Mouse (Mus musculus) intestine, embryonic 15.5 days (tissue): ENCODE data around the gene Celsr3. TPM values are rescaled to one million over a fixed set of nuclear protein-coding genes. Genes with fewer than 3 reads are reported as not detected.

Experiments used
- ATAC-seq: fragments of 200-750 bp; cut with Nextera tagmentation; 2 replicates; pipeline ENCODE4 v1.8.0; 2017; ENCODE audit warnings: moderate TSS enrichment, moderate library complexity
- H3K27ac ChIP-seq: fragments of 300-500 bp; sonication (generic); 2 replicates; pipeline ENCODE4 v1.5.1; 2015; ENCODE audit warnings: mild to moderate bottlenecking, inconsistent platforms
- H3K27me3 ChIP-seq: fragments of 300-500 bp; sonication (generic); replicated peaks from 2 replicates; pipeline ENCODE4 v1.6.1; 2015; ENCODE audit warnings: inconsistent platforms
- H3K36me3 ChIP-seq: fragments of 300-500 bp; sonication (generic); 2 replicates; pipeline ENCODE4 v1.6.1; 2015; ENCODE audit warnings: inconsistent platforms
- H3K4me1 ChIP-seq: fragments of 300-500 bp; sonication (generic); replicated peaks from 2 replicates; pipeline ENCODE4 v1.6.1; 2015; ENCODE audit warnings: inconsistent platforms
- H3K4me2 ChIP-seq: fragments of 300-500 bp; sonication (generic); replicated peaks from 2 replicates; pipeline ENCODE4 v1.6.1; 2015; ENCODE audit warnings: mild to moderate bottlenecking, inconsistent platforms
- H3K4me3 ChIP-seq: fragments of 300-500 bp; sonication (generic); replicated peaks from 2 replicates; pipeline ENCODE4 v1.5.1; 2015; ENCODE audit warnings: inconsistent platforms
- H3K9ac ChIP-seq: fragments of 300-500 bp; sonication (generic); 2 replicates; pipeline ENCODE4 v1.6.1; 2015; ENCODE audit warnings: inconsistent platforms
- H3K9me3 ChIP-seq: fragments of 300-500 bp; sonication (generic); 2 replicates; pipeline ENCODE4 v1.6.1; 2016; ENCODE audit warnings: inconsistent platforms
- WGBS: fragments of 180-500 bp; shearing (Covaris S2); methylation state at CpG from one replicate; pipeline ENCODE4 v1.1.7; 2015; 5-methylcytosine and 5-hydroxymethylcytosine counted together
- polyA plus RNA-seq: library from polyadenylated mRNA; unstranded; fragments of >200 nt; fragmentation: Nextera tagmentation; extraction: Ambion mirVana; gene quantifications from 2 replicates; pipeline ENCODE4 v1.2.1, GENCODE M21; 2015

Celsr3 gene
- polyA plus RNA-seq = 0.64 and 1.3 TPM in 2 replicates

- 0 out of 2 replicates have a peak within 1 kb of the TSS, but pooled peaks have one; percentile 13 for H3K9ac ChIP-seq
- peak; percentile 52 for ATAC-seq
- H3K4me2 ChIP-seq = peak within 1 kb of the TSS; percentile 92
- no peaks in the 10 kb centered on the region for H3K9me3 ChIP-seq
- peaks cover 75% of the 10 kb centered on the region for H3K27me3 ChIP-seq
- 3% methylated on average over 61 of the region's 70 CpGs for WGBS
- H3K27ac ChIP-seq = no peak within 1 kb of the TSS
- H3K4me1 ChIP-seq = peaks cover 15% of the 10 kb centered on the region
- H3K36me3 ChIP-seq = no peaks in the 10 kb centered on the region
- H3K4me3 ChIP-seq = peak within 1 kb of the TSS; percentile 42
Observed at GRCm38 (mm10) chr9:108825820-108826699, at the start of gene Celsr3. TSS of gene Celsr3 (plus strand) at chr9:108826320.

GRCm38 (mm10) chr9:108776614-108777013 lies 49.5 kb upstream of the Celsr3 start:
- Histone ChIP-seq H3K27me3 (no peaks in the 10 kb centered on the region), H3K4me3 (no peak overlapping the region), H3K4me1 (0 out of 2 replicates have a peak, but pooled peaks cover 3% of the 10 kb centered on the region), H3K36me3 (no peaks in the 10 kb centered on the region), H3K9ac (no peak overlapping the region), H3K4me2 (no peak overlapping the region), H3K9me3 (no peaks in the 10 kb centered on the region), H3K27ac (no peak overlapping the region)
- 72% methylated on average over 4 of the region's 4 CpGs for WGBS
- ATAC-seq = no peak

- ATAC-seq = no peak
- 81% methylated on average over 4 of the region's 4 CpGs for WGBS
- H3K36me3 ChIP-seq = no peaks in the 10 kb centered on the region
Observed at GRCm38 (mm10) chr9:108777276-108777675, 48.8 kb upstream of the Celsr3 start.

GRCm38 (mm10) chr9:108780959-108781358 lies 45.2 kb upstream of the Celsr3 start:
- no peak for ATAC-seq
- H3K4me3 ChIP-seq = no peak overlapping the region
- H3K36me3 ChIP-seq = no peaks in the 10 kb centered on the region
- H3K4me1 ChIP-seq = peaks cover 11% of the 10 kb centered on the region
- no peak overlapping the region for H3K27ac ChIP-seq
- 52% methylated on average over 5 of the region's 5 CpGs for WGBS
- no peaks in the 10 kb centered on the region for H3K9me3 ChIP-seq
- no peaks in the 10 kb centered on the region for H3K27me3 ChIP-seq
- no peak overlapping the region for H3K4me2 ChIP-seq
- H3K9ac ChIP-seq = no peak overlapping the region

More at GRCm38 (mm10) chr9:108777276-108777675, 48.8 kb upstream of the Celsr3 start:
- 0 out of 2 replicates have a peak, but pooled peaks cover 3% of the 10 kb centered on the region for H3K4me1 ChIP-seq
- no peak overlapping the region for H3K4me2 ChIP-seq
- H3K4me3 ChIP-seq = no peak overlapping the region
- no peak overlapping the region for H3K27ac ChIP-seq
- H3K9ac ChIP-seq = no peak overlapping the region
- no peaks in the 10 kb centered on the region for H3K9me3 ChIP-seq
- no peaks in the 10 kb centered on the region for H3K27me3 ChIP-seq

GRCm38 (mm10) chr9:108781891-108782290 lies 44.2 kb upstream of the Celsr3 start:
- 0 out of 2 replicates have a peak overlapping the region, but pooled peaks have one; percentile 24 for H3K27ac ChIP-seq
- H3K4me1 ChIP-seq = peaks cover 18% of the 10 kb centered on the region

GRCm38 (mm10) chr9:108782836-108783547 lies 43.1 kb upstream of the Celsr3 start:
- 26% methylated on average over 9 of the region's 9 CpGs for WGBS
- Histone ChIP-seq H3K36me3 (no peaks in the 10 kb centered on the region), H3K9ac (peak overlapping the region; percentile 89; the same call in 1 of the 2 replicates), H3K27me3 (no peaks in the 10 kb centered on the region), H3K4me3 (peak overlapping the region; percentile 84), H3K4me2 (peak overlapping the region; percentile 66), H3K27ac (no peak overlapping the region), H3K9me3 (no peaks in the 10 kb centered on the region), H3K4me1 (peaks cover 23% of the 10 kb centered on the region)
- ATAC-seq = no peak

More at GRCm38 (mm10) chr9:108781891-108782290, 44.2 kb upstream of the Celsr3 start:
- Histone ChIP-seq H3K4me2 (no peak overlapping the region), H3K4me3 (no peak overlapping the region), H3K9me3 (no peaks in the 10 kb centered on the region), H3K9ac (no peak overlapping the region), H3K27me3 (no peaks in the 10 kb centered on the region), H3K36me3 (no peaks in the 10 kb centered on the region)
- ATAC-seq = peak; percentile 46
- 62% methylated on average over 4 of the region's 4 CpGs for WGBS

GRCm38 (mm10) chr9:108783548-108784463 lies 42.3 kb upstream of the Celsr3 start, which contains the start of gene Ip6k2:
TSS of gene Ip6k2 (plus strand) at chr9:108783796.
- Histone ChIP-seq H3K36me3 (0 out of 2 replicates have a peak, but pooled peaks cover 1% of the 10 kb centered on the region), H3K9ac (peak within 1 kb of the TSS; percentile 89), H3K4me1 (peaks cover 31% of the 10 kb centered on the region), H3K4me3 (peak within 1 kb of the TSS; percentile 84), H3K4me2 (peak within 1 kb of the TSS; percentile 66), H3K27ac (peak within 1 kb of the TSS; percentile 83), H3K27me3 (no peaks in the 10 kb centered on the region), H3K9me3 (no peaks in the 10 kb centered on the region)
- WGBS = under 1% methylated on average over 56 of the region's 56 CpGs
- ATAC-seq = peak; percentile 98

- ATAC-seq = no peak
- 0 out of 2 replicates have a peak overlapping the region, but pooled peaks have one; percentile 84 for H3K4me3 ChIP-seq
- no peaks in the 10 kb centered on the region for H3K9me3 ChIP-seq
Observed at GRCm38 (mm10) chr9:108785416-108785815, 40.7 kb upstream of the Celsr3 start.

GRCm38 (mm10) chr9:108786494-108786893 lies 39.6 kb upstream of the Celsr3 start:
- ATAC-seq = no peak
- Histone ChIP-seq H3K27ac (no peak overlapping the region), H3K36me3 (0 out of 2 replicates have a peak, but pooled peaks cover 2% of the 10 kb centered on the region), H3K4me2 (0 out of 2 replicates have a peak overlapping the region, but pooled peaks have one; percentile 66), H3K9me3 (no peaks in the 10 kb centered on the region), H3K4me3 (no peak overlapping the region), H3K4me1 (peaks cover 28% of the 10 kb centered on the region), H3K9ac (no peak overlapping the region), H3K27me3 (no peaks in the 10 kb centered on the region)
- 81% methylated on average over 1 of the region's 1 CpGs for WGBS

More at GRCm38 (mm10) chr9:108785416-108785815, 40.7 kb upstream of the Celsr3 start:
- Histone ChIP-seq H3K4me1 (peaks cover 31% of the 10 kb centered on the region), H3K27me3 (no peaks in the 10 kb centered on the region), H3K27ac (no peak overlapping the region), H3K36me3 (0 out of 2 replicates have a peak, but pooled peaks cover 2% of the 10 kb centered on the region), H3K4me2 (peak overlapping the region; percentile 66), H3K9ac (no peak overlapping the region)

- peaks cover 28% of the 10 kb centered on the region for H3K4me1 ChIP-seq
- no peak overlapping the region for H3K4me3 ChIP-seq
- no peak for ATAC-seq
- H3K9ac ChIP-seq = no peak overlapping the region
- H3K27me3 ChIP-seq = no peaks in the 10 kb centered on the region
- H3K9me3 ChIP-seq = no peaks in the 10 kb centered on the region
- WGBS = 93% methylated on average over 2 of the region's 2 CpGs
- H3K27ac ChIP-seq = no peak overlapping the region
- no peak overlapping the region for H3K4me2 ChIP-seq
- H3K36me3 ChIP-seq = 0 out of 2 replicates have a peak, but pooled peaks cover 2% of the 10 kb centered on the region
Observed at GRCm38 (mm10) chr9:108787080-108787479, 39.0 kb upstream of the Celsr3 start.

GRCm38 (mm10) chr9:108788713-108789112 lies 37.4 kb upstream of the Celsr3 start:
- H3K4me1 ChIP-seq = peaks cover 25% of the 10 kb centered on the region
- no peak overlapping the region for H3K27ac ChIP-seq
- H3K9me3 ChIP-seq = no peaks in the 10 kb centered on the region
- ATAC-seq = no peak
- 67% methylated on average over 3 of the region's 3 CpGs for WGBS
- 0 out of 2 replicates have a peak, but pooled peaks cover 2% of the 10 kb centered on the region for H3K36me3 ChIP-seq
- H3K9ac ChIP-seq = no peak overlapping the region
- H3K4me2 ChIP-seq = no peak overlapping the region
- no peaks in the 10 kb centered on the region for H3K27me3 ChIP-seq
- no peak overlapping the region for H3K4me3 ChIP-seq
